Mouse (Mus musculus) ES-E14 (cell line): ENCODE results near the gene Anapc13. TPM values are rescaled to one million over a fixed set of nuclear protein-coding genes. Genes with fewer than 3 reads are reported as not detected.

ENCODE experiments used
- DNase-seq: peaks from one replicate; pipeline ENCODE4 v3.0.0-alpha.2; 2013; ENCODE audit warnings: low read depth, low spot score
- H3K27ac ChIP-seq: 2 replicates; pipeline ENCODE4 v1.5.1; 2012; ENCODE audit warnings: low read depth, mild to moderate bottlenecking, low read length, moderate library complexity, mixed read lengths; ENCODE audit not compliant: poor library complexity, insufficient read depth, severe bottlenecking
- H3K36me3 ChIP-seq: 2 replicates; pipeline ENCODE4 v1.6.1; 2012; ENCODE audit warnings: mild to moderate bottlenecking, low read length, moderate library complexity, mixed read lengths; ENCODE audit not compliant: control insufficient read depth, poor library complexity, insufficient read depth, severe bottlenecking
- H3K4me1 ChIP-seq, 2 experiments: fragments of 150-350 bp in 1 of 2; sonication (generic) in 1 of 2; 2 replicates each; pipeline ENCODE4 v1.6.1; 2012; ENCODE audit warnings: low read length in 2 of 2, mild to moderate bottlenecking in 1 of 2, mixed read lengths in 1 of 2; ENCODE audit not compliant: control insufficient read depth in 2 of 2, insufficient read depth in 2 of 2, poor library complexity in 1 of 2
- H3K4me3 ChIP-seq, 2 experiments: fragments of 150-350 bp in 1 of 2; sonication (generic) in 1 of 2; 2 replicates each; pipeline ENCODE4 v1.5.1; 2012; ENCODE audit warnings: low read length in 2 of 2, low read depth in 1 of 2, mild to moderate bottlenecking in 1 of 2, mixed read lengths in 1 of 2; ENCODE audit not compliant: insufficient read depth in 1 of 2, poor library complexity in 1 of 2, severe bottlenecking in 1 of 2
- H3K9ac ChIP-seq: 2 replicates; pipeline ENCODE4 v1.6.1; 2012; ENCODE audit warnings: low read depth, mild to moderate bottlenecking, low read length, mixed read lengths; ENCODE audit not compliant: poor library complexity, insufficient read depth, severe bottlenecking
- H3K9me3 ChIP-seq: fragments of 150-350 bp; sonication (generic); 2 replicates; pipeline ENCODE4 v1.6.1; 2012; ENCODE audit warnings: low read depth, mild to moderate bottlenecking, low read length; ENCODE audit not compliant: control insufficient read depth, insufficient read depth
- CHD2 ChIP-seq: IDR thresholded peaks from 2 replicates; pipeline ENCODE4 v1.6.1; 2014; ENCODE audit warnings: mild to moderate bottlenecking, low read depth, low read length, inconsistent platforms
- HCFC1 ChIP-seq: IDR thresholded peaks from 2 replicates; pipeline ENCODE4 v1.6.1; 2012; ENCODE audit warnings: low read length, inconsistent platforms, borderline replicate concordance; ENCODE audit not compliant: insufficient read depth
- MAFK ChIP-seq: IDR thresholded peaks from 2 replicates; pipeline ENCODE4 v1.6.1; 2014; ENCODE audit warnings: mild to moderate bottlenecking, low read depth, low read length, inconsistent platforms; ENCODE audit not compliant: insufficient read depth
- ZC3H11A ChIP-seq: IDR thresholded peaks from 2 replicates; pipeline ENCODE4 v1.6.1; 2012; ENCODE audit warnings: low read depth, mild to moderate bottlenecking, inconsistent platforms, low read length, borderline replicate concordance
- ZNF384 ChIP-seq: IDR thresholded peaks from 2 replicates; pipeline ENCODE4 v1.6.1; 2012; ENCODE audit warnings: low read depth, low read length, inconsistent platforms
- in situ Hi-C, 2 experiments: fragments of 600-800 bp; cut with MboI; formaldehyde crosslinking; loops; one replicate each; pipeline ENCODE4 v1.15.1; 2025; ENCODE audit warnings: low sequenced_read_pairs in 2 of 2, inconsistent platforms in 1 of 2; ENCODE audit not compliant: unreplicated experiment in 2 of 2
- total RNA-seq: library from RNA; depleted of rRNA; stranded (reverse); fragments of 300-350 nt; gene quantifications from 2 replicates; pipeline ENCODE4 v1.2.3, GENCODE M21; 2012

The Anapc13 gene
- total RNA-seq, 1 experiment: 103 TPM

DNA sequence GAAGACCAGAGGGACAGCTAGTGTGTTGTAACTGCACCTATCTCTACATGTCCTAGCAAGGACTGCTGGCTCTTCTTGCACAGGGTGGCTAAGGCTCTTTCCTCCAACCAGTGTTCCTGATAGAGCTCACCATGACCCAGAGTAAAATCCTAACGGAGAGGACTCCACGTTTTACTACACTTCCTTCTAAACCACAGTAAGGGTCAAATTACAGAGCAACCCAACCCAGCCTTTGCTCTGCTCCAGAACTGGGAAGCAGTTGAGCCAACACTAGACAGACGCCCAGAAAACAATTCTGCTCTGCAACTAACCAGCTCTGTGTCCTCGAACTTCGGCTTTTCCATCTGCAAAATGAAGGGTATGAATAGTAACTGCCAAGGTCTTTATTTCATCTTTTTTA is 4.7 kb upstream of the Anapc13 start:
- Histone ChIP-seq H3K9ac (no peak overlapping the region), H3K9me3 (no peaks in the 10 kb centered on the region), H3K4me3 (no peak overlapping the region), H3K27ac (no peak overlapping the region), H3K36me3 (peaks cover under 1% of the 10 kb centered on the region; the same call in 1 of the 2 replicates), H3K4me1 (peaks cover 2 to 3% of the 10 kb centered on the region in 2 experiments; a peak in 1 of 4 replicates)
- in situ Hi-C loops: no loop called here
- TF ChIP-seq CHD2 (no peak), ZNF384 (no peak), ZC3H11A (no peak), MAFK (no peak), HCFC1 (no peak)
- no peak for DNase-seq

DNA sequence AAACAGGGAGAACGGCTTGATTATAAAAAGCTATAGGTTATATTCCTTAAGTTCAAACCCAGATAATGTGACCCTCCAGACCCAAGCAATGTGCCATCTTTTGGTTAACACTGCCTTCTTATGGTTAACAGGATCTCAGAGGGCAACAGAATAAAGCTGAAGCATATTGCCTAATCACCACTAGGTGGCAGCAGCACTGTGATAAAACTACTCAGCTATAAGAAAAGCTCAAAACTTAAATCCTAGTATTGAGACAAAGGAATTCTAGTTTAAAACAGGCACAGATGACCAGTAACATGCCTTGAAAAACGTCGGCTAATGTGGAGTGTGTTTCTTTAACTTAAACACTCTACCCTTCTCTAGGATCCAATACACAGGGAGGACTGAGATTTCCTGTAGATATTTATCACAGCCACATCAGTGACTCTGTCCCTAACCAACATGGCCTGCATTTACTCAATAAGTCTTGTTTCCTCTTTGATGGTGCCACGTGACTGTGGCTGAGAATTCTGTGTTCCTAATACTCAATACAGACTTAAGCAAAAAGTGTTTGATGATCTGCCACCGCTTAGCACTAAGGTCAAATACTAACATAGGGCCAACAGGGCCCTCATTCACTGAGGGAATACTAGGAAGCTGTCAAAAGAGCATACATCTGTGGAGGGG is 3.8 kb upstream of the Anapc13 start:
- DNase-seq: peak; percentile 43
- in situ Hi-C loops: no loop called here
- Histone ChIP-seq H3K4me3 (no peak overlapping the region), H3K36me3 (no peaks in the 10 kb centered on the region), H3K27ac (no peak overlapping the region), H3K9me3 (no peaks in the 10 kb centered on the region), H3K9ac (no peak overlapping the region), H3K4me1 (peaks cover 2 to 3% of the 10 kb centered on the region in 2 experiments; a peak in 1 of 4 replicates)
- 0 out of 2 replicates have a peak, but pooled peaks have one; percentile 56 for TF ChIP-seq ZC3H11A
- TF ChIP-seq MAFK: no peak

DNA sequence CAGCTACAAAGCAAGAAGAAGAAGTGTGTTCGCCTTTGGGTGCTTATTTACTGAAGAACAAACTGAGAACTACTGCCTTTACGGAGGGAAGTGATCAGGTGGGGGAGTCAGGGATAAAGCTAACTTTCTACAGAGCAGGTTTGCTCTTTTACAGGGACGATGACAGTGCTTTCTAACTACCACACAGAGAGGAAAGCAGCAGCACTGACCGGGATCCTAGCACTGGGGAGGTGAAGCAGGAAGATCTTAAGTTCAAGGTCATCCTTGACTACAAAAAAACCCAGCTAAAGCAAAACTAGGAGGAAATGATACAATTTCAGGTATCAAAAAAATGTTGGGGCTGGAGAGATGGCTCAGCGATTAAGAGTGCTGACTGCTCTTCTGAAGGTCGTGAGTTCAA is 3.2 kb upstream of the Anapc13 start:
- H3K4me1 ChIP-seq: peaks cover 2 to 3% of the 10 kb centered on the region in 2 experiments; a peak in 1 of 4 replicates
- no peak for DNase-seq
- TF ChIP-seq MAFK (no peak), CHD2 (no peak), ZNF384 (no peak), HCFC1 (no peak)
- H3K9me3 ChIP-seq: no peaks in the 10 kb centered on the region
- H3K36me3 ChIP-seq: no peaks in the 10 kb centered on the region
- in situ Hi-C loops: no loop called here
- no peak overlapping the region for H3K9ac ChIP-seq
- no peak overlapping the region for H3K27ac ChIP-seq
- H3K4me3 ChIP-seq: no peak overlapping the region

DNA sequence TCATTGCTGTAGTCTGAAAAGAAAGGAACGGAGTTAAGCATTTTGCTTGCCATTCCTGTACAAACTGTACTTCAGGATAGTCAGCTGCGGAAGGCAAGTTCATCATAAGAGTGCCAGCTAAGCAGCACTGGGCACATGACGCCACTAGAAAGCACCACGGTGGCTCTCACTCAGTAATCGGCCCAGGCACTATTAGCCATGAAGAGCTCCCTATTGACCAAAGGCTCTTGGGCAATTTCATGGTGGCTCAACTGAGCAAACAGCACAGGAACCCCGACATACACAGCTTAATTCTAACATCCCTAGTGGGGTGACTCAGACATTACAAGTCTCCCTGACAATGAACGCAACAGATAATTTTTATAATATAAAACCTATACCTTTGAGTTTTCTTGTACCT is 2.5 kb upstream of the Anapc13 start:
- in situ Hi-C loops: no loop called here

More for the DNA sequence above, 2.5 kb upstream of the Anapc13 start:
- no peak overlapping the region for H3K4me3 ChIP-seq
- H3K9me3 ChIP-seq: no peaks in the 10 kb centered on the region
- no peak for DNase-seq
- H3K9ac ChIP-seq: no peak overlapping the region
- H3K36me3 ChIP-seq: no peaks in the 10 kb centered on the region
- peaks cover 2 to 3% of the 10 kb centered on the region in 2 experiments; a peak in 1 of 4 replicates for H3K4me1 ChIP-seq
- no peak overlapping the region for H3K27ac ChIP-seq
- TF ChIP-seq HCFC1 (no peak), ZNF384 (no peak), MAFK (no peak), CHD2 (no peak), ZC3H11A (no peak)
